Mouse (Mus musculus) urinary bladder, postnatal 36 days (tissue): ENCODE data around the gene Cacna1a.
"Not testable (repeated sequence)": the region's sequence is repeated elsewhere in the genome, so short reads cannot be mapped to it uniquely, and the experiment has no call there.

Source experiments
- DNase-seq, 2 experiments: peaks; one replicate each; pipeline ENCODE4 v3.0.0; 2022; ENCODE audit warnings: low spot score in 2 of 2, mixed read lengths in 1 of 2

Gene Cacna1a

GRCm38 (mm10) chr8:84592015-84592662 is 203.9 kb downstream of the Cacna1a start:
- peak; percentile 53 to 76 for DNase-seq

GRCm38 (mm10) chr8:84593143-84593542 is 204.9 kb downstream of the Cacna1a start:
- no peak for DNase-seq

GRCm38 (mm10) chr8:84594099-84594780 is 206.0 kb downstream of the Cacna1a start:
- DNase-seq, result peak; percentile 41 to 64

- DNase-seq, result peak; percentile 27 to 43
Measured at GRCm38 (mm10) chr8:84595648-84596047, 207.4 kb downstream of the Cacna1a start.

GRCm38 (mm10) chr8:84599401-84599800 is 211.2 kb downstream of the Cacna1a start:
- no peak for DNase-seq

- no peak for DNase-seq
Measured at GRCm38 (mm10) chr8:84600311-84600907, 212.2 kb downstream of the Cacna1a start.

GRCm38 (mm10) chr8:84601221-84601751 is 213.0 kb downstream of the Cacna1a start:
- no peak for DNase-seq

- DNase-seq, result no peak
Measured at GRCm38 (mm10) chr8:84614512-84615223, 226.4 kb downstream of the Cacna1a start.

GRCm38 (mm10) chr8:84615666-84616485 is 227.6 kb downstream of the Cacna1a start:
- no peak for DNase-seq

- no peak for DNase-seq
Measured at GRCm38 (mm10) chr8:84617005-84617404, 228.8 kb downstream of the Cacna1a start.

GRCm38 (mm10) chr8:84621102-84621625 is 232.9 kb downstream of the Cacna1a start:
- DNase-seq, result no peak

GRCm38 (mm10) chr8:84623425-84623824 is 235.2 kb downstream of the Cacna1a start:
- DNase-seq, result not testable (repeated sequence)

GRCm38 (mm10) chr8:84629586-84629985 is 241.3 kb downstream of the Cacna1a start:
- DNase-seq, result no peak

- no peak for DNase-seq
Measured at GRCm38 (mm10) chr8:84630145-84630544, 241.9 kb downstream of the Cacna1a start.

- no peak for DNase-seq
Measured at GRCm38 (mm10) chr8:84631813-84632212, 243.6 kb downstream of the Cacna1a start.

- DNase-seq, result no peak
Measured at GRCm38 (mm10) chr8:84633841-84634584, 245.8 kb downstream of the Cacna1a start.

GRCm38 (mm10) chr8:84634849-84635304 is 246.6 kb downstream of the Cacna1a start:
- DNase-seq, result peak in 1 of 2 experiments; percentile 54

GRCm38 (mm10) chr8:84635397-84636050 is 247.3 kb downstream of the Cacna1a start:
- DNase-seq, result no peak

GRCm38 (mm10) chr8:84636051-84636691 is 247.9 kb downstream of the Cacna1a start:
- DNase-seq, result no peak
